Mouse (Mus musculus) testis, postnatal 10 days (tissue): ENCODE results near the gene Smarcad1.
"Not testable (repeated sequence)": the region's sequence is repeated elsewhere in the genome, so short reads cannot be mapped to it uniquely, and the experiment has no call there.

Experiments used
- DNase-seq: peaks from one replicate; pipeline ENCODE4 v3.0.0; 2021; ENCODE audit warnings: low spot score

The Smarcad1 gene

DNA sequence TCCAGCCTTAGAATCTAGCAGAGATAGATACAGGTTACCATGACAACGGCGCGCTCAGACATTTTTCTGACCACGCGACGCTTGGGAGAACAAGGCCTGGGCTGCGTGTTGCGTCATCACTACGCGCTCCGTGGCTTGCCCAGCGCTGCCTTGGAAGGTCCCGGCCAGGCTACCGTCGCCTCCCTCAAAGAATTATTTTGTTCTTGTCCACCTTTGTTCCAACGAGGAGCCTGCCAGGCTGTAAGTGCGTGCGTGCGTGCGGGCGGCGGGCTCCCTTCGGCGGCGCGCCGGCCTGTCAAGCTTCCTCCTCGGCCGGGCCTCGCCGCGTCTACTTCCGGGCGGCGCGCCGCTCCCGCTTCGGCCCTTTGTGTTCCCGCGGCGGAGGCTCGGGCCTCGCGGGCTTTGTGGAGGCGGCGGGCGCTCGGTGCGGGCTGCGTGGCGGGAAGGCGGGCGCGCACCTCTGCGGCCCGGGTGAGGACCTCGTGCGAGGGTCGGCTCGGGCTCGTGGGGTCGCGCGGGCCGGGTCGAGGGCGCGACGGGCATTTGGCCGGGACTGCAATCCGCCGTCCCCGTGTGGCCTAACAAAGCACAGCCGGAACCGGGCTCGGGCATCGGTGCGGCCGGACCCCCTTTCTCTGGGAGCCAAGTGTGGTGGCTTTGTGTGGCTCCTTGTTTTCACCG is at the start of gene Smarcad1:
TSS of gene Smarcad1 (plus strand) at position 93 of the 681 bp plus-strand sequence.
- DNase-seq: peak; percentile 93

DNA sequence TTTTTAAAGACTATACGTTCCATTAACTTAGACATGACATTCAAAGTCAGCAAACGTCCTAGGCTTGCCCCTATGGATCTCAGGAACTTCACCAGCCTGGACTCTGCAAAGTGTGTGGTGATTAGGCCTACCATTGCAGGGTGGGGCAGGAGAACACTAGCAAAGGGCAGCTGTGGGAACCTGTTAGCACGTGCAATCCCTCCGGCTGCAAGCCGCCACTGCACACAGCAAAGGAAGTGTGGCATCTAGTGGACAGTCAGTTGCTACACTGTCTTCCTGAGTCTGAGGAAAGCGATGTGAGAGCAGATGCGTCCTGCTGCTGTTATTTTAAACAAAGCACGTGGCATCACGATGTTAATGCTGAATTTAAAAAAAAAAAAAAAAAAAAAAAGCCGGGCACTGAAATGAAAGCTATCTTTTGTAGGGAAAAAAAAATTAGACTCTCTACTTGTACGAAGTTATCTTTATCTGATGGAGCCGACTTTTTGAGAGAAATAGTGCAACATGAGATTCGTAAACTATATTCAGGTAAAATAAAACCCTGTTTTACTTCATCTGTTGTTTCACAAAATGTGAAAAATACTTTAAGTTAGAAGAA is 45.5 kb upstream of the Smarcad1 start:
- DNase-seq: peak; percentile 41

DNA sequence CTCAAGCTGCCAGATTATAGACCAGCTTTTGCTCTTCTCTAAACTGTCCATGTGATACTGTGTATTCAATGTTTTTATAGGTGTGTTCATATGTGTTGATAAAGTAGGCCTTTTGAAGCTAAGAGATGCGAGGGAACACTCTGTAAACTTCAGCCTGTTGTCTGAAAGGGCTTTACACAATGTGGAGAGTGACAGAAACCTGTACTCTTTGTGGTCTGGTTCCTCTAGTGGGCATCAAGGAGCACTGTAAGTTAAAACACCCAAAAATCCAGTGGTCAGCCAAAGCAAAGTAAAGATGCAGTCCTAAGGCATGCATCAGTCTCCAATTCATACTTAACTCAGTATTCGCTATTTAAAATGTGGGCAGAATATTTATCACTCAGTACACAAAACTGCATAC is 44.6 kb upstream of the Smarcad1 start:
- no peak for DNase-seq

DNA sequence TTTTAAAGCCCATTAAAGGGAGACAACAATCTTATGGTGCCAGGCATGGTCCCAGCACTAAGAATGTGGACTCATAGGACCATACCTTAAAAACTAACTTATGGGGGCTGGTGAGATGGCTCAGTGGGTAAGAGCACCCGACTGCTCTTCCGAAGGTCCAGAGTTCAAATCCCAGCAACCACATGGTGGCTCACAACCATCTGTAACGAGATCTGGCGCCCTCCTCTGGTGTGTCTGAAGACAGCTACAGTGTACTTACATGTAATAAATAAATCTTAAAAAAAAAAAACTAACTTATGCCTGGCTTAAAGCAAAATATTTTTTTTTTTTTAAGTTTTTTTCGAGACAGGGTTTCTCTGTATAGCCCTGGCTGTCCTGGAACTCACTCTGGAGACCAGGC is 41.6 kb upstream of the Smarcad1 start:
- DNase-seq: peak; percentile 48

DNA sequence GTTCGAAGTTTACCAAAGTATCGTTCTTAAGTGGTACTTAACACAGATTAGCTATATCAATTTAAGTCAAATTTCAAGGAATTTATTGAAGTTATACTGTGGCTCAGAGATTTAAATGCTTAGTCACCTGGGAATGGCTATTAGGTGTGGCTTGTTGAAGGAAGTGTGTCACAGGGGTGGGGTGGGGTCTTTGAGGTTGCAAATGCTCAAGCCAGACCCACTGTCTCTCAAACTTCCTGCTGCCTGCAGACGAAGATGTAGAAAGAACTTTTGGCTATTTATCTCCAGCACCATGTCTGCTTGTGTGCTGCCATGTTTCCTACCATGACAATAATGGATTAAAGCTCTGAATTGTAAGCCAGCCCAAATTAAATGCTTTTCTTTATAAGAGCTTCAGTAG is 40.2 kb upstream of the Smarcad1 start:
- DNase-seq: no peak

DNA sequence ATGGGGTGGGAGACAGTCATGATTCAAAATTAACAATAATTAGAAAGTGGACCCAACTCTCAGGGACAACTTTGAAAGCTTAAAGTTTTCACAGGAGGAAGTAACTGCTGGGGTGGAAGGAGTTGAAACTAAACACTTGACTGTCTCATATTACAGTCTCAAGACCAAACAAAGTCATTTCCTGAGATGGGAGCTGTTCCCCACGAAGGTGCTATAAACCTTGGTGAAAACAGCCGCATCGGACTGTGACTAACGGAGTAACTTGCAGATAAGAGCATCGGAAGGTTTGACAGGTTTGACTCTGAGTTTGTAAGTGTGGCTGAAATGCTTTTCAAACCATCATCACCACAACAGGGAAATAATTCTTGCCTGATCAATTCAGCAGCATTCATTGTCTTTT is 33.5 kb upstream of the Smarcad1 start:
- DNase-seq: no peak

DNA sequence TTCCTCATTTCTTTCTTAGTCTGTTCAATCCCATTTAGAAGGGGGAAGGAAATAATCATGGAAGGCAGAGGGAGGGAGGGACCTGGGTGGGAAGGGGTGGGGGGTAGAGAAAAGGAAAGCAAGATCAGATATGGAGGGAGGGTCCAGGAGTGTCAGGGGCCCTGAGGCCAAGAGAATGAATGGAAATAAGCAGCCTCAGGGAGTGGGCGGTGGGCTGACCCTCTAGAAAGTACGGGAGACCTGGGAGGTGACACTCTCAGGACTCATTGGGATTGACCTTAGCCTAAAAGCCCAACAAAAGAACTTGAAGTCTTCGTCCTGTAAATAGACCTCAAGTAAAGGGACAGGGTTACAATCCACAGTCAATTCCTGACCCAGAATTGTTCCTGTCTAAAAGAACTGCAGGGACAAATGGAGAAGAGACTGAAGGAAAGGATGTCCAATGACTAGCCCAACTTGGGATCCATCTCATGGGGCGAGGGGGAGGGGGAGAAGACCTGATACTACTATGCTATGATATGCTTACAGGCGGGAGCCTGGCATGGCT is 30.9 kb upstream of the Smarcad1 start:
- DNase-seq: no peak

DNA sequence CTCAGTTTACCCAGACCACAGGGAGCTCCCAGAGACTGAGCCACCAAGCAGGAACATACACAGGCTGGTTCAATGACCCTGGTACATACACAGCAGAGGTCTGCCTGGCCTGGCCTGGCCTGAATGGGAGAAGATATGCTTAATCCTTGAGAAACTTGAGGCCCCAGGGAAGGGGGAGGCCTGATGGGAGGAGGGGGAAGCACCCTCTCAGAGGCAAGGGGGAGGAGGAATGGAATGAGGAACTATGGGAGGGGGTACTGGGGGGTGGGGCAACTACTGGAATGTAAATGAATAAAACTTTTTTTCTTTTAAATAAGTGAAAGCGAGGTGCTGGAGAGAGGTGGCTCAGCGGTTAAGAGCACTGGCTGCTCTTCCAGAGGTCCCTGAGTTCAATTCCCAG is 30.2 kb upstream of the Smarcad1 start:
- no peak for DNase-seq

DNA sequence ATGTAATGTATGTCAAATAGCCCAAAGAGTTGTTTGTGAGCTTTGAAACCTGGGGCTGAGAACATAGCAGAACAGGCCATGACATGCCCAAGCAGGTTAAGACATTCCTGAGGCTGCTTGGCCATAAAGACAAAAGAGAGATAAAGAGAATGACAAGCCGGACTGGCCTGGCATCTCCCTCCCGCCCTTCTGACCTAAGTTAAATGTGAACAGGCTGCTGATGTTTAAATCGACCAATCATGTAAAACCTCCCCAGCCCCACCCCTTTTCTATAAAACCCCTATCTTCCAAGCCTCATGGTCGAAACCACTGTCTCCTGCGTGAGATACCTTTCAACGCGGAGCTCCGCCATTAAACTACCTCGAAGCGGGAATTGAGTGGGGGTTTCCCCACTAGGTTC is 24.8 kb upstream of the Smarcad1 start:
- DNase-seq: no peak

DNA sequence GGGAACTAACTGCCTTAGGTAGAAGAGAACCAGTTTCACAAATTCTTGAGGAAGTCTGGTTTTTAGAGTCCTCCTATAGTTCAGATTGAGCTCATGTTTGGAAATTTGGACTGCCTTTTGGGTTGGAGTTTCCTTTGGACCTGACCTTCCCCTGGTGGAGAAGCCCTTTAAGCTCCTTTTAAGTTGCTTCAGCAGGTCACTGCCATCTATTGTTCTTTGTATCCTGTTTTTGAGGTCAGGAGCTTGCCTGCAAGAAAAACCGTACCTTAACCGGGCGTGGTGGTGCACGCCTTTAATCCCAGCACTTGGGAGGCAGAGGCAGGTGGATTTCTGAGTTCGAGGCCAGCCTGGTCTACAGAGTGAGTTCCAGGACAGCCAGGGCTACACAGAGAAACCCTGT is 23.4 kb upstream of the Smarcad1 start:
- not testable (repeated sequence) for DNase-seq

DNA sequence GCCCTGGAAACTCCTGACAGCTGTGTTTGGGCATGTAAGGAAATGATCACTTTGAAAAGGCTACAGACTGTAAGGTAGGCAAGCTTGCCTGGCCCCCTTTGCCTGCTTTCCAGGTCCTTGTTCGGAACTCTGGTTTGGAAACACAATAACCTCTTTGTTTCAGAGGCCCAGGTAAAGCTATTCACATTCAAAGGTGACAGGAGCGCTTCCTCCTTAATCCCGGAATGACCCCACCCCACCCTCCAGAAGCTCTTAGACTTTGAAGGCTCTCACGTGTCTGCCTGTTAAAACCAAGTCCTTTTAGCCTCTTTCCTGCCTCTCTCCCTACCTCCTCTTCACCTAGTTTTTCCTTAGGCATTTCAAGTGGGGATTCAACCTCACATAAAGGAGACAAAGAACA is 20.5 kb upstream of the Smarcad1 start:
- DNase-seq: no peak

DNA sequence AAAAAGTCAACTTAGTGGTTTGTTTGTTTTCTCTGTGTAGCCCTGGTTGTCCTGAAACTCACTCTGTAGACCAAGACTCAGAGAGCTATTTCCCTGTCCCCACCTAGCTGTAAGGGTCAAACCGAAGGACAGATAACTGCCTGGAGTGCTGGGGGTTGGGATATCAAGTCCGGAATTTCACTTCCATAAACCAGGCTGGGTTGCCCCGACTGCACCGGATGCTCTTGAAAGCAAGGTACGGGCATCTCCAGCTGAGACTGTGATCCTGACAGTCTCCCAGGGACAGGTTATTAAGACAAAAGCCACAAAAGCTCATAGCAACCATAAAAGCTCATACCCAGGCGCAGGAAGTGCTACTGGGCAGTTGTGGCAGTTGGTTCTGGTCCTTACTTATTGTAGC is 19.3 kb upstream of the Smarcad1 start:
- DNase-seq: no peak

DNA sequence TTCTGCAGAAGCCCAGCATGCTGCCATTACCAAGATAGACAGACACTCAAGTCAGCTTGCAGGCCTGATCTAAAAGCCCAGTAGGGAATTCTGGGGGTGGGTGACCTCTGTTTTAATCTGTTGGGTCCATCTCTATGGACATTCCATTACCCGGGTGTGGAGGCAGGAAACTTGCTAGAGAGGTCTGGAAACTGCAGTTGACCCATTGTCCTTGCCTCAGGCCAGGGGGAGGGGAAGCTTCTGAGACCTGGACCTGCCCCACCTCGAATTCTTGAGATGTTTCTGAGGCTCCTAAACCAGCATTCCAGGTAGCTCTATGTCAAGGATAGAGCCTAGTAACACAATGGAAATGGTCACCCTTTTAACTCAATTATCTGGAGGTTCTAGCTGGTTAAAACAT is 17.7 kb upstream of the Smarcad1 start:
- DNase-seq: no peak

DNA sequence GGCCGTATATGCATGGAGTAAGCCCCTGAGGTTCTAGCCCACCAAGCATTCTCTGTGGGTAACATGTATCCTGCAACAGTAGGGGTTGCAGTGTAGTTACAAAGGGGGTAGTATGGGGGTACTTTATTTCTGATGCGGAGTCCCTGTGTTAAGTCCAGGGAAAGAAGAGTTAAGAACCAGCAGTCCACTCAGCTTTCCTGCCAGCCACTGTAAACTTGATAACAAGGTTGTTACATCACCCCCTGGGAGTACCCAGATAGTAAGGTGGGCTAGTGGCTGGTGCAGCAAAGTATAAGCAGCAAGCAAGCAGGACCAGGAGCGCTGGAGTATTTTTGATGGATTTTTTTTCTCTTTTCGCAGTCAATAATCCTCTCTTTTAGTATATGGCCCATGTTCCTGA is 17.3 kb upstream of the Smarcad1 start:
- DNase-seq: no peak

DNA sequence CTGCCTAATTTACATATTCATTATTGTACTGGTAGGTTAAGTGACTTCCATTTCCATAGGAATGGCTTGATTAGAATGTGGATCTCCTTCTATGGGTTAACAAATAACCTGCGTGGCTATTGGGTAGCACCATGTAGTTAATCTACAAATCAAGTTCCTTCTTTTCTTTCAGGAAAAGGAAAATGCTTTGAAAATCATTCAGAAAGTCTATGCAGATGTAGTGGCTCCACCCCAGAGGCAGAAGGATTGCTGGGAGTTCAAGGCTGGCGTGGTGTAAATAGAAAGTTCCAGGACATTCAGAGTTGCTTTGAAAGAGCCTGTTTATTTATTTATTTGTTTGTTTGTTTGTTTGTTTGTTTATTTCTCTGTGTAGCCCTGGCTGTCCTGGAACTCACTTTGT is 7.7 kb upstream of the Smarcad1 start:
- DNase-seq: no peak

DNA sequence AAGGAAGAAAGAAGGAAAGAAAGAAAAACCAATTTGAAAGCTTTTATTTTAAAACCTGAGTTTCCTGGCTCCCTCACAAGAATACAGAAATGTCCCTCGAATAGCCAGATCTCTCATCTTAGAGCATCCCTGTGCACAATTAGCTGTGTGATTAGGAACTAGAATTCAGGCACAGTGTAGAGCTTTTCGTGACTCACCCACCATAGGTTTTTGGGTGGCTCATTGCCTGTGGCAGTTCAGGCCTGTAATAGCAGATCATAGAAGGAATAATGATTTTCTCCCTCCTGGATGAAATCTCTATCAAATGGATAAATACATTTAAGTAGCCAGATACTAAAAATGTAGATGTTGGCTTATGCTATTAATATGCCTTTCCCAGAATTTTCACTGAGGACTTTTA is 6.9 kb upstream of the Smarcad1 start:
- DNase-seq: no peak

DNA sequence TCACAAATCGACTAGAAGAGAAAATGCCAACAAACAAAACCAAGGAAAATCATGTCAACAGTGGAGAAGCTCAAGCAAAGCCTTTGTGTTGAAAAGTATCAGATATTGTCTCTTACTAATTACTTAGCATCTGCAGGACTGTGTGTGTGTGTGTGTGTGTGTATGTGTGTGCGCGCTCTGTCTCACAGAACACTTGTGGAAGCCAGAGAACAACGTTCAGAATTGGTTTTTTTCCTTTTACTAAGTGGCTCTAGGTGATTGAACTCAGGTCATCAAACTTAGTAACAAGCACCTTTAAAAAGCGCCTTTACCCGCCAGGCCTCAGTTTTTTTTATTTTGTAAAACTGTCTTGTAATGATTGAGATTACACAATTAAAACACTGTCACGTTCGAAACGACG is 451 bp upstream of the Smarcad1 start:
- no peak for DNase-seq

DNA sequence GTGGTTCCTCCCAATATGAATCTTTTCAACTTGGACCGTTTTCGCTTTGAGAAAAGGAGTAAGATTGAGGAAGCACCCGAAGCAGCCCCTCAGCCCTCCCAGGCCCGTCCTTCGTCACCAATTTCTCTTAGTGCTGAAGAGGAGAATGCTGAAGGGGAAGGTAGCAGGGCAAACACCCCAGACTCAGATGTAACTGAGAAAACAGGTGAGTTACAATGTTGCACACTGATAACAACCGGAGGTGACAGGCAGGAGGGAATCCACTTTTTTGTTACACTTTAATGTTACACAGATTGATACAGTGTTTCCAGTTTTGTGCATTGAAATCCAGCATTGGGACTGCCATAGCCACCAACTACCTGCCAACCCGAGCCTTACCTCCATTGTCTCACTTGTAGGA is 858 bp downstream of the Smarcad1 start:
- no peak for DNase-seq

DNA sequence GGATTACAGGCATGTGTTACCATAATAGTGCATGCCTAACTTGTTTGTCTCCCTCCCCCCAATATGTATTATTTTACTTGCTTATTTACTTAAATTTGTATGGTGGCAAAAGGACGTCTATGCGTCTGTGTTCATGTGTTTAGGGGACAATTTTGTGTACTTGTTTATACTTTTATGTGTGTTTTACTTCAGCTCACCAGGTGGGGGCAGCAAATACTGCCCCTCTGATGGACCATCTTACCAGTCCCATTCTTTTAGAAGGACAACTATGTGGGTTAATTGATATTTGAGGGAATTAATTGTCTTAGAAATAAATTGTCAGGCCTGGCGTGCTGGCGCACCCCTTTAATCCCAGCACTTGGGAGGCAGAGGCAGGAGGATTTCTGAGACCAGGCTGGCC is 6.7 kb downstream of the Smarcad1 start:
- DNase-seq: no peak

DNA sequence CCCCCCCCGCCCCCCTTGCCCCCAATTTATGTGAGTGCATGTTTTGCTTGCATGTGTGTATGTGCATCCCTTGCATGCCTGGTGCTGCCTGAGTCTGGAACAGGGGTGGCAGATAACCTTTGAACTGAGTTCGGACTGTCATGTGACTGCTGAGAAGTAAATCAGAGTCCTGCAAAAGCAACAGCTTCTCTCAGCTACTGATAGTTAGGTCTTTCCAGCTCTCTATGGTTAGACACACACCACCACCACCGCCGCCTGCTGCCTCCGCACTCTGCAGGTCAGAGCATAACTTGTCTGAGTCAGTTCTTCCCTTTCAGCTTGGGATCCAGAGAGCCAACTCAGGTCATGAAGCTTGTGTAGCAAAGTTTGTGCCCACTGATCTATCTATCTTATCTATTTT is 14.2 kb downstream of the Smarcad1 start:
- no peak for DNase-seq

DNA sequence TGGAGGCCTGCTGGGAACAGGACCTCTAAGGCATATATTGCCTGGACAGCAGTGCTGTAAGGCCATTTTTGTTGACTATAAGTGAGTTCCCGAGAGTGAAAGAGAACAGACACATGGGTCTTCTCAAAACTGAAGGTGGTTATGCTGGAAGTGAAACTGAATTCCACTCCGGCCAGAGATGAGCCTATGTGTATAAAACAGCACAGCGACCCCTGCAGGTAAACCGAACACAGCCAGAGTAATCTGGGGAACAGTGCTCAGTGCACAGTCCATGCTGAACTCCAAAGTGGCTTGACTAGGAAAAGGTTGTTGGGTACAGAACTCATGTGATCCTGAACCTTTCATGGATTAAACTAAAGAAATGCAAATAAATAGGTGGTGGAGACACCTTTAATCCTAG is 14.8 kb downstream of the Smarcad1 start:
- not testable (repeated sequence) for DNase-seq

DNA sequence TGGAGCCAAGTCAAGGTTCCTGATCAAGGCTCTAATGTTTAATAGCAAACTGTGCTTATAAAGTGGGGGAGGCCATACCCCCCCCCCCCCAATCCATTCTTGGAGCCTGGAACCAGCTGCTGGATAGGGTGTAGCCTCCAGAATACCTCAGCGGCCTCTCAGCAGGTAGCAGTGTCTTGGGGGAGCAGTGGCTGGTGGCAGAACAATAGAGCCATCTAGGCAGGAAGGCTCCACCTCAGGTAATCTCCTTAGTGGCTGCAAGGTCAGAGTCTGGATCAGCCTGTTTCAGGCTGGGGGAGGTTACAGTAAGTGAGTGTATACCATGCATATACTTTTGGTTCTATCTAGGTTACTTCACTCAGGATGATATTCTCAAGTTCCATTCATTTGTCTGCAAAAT is 18.7 kb downstream of the Smarcad1 start:
- no peak for DNase-seq

DNA sequence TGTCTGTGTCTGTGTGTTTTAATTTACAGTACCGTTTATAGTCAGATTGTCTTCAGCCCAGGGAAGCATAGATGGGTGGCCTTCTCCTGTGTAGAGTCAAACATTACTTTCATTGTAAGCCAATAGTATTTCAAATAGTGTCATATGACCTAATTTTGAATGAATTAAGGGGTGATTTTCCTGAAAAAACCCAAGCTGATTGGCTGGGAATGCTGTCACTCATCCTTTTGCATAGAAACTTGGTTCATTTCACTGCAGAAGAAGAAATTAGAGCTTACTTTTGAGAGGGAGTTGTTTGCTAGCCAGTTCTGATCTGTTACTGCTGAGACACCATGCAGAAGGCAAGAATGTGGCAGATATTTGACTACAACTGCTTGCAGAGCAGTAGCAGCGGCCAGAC is 32.8 kb downstream of the Smarcad1 start:
- no peak for DNase-seq

DNA sequence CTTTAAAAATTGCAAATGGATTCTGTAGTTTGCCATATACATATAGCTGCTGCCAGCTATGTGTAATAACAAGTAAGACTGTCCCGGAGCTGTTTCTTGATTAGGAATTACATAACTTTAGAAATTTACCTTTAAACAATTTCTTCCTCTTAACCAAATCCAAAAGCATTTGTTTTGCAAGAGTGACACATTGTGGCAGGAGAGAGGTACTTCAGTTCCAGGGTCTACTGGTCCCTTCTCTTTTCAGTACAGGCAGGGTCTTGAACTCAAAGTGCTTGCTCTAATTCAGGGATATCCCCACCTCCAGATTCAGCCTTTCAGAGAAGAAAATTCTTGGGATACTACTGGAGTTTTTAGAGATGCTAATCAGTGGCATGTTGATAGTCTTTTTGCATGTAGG is 36.8 kb downstream of the Smarcad1 start:
- no peak for DNase-seq
